Mouse (Mus musculus) embryonic facial prominence, embryonic 10.5 days (tissue): ENCODE results near the gene Tbc1d1. TPM values are rescaled to one million over a fixed set of nuclear protein-coding genes. Genes with fewer than 3 reads are reported as not detected.

Experiments used
- DNase-seq: peaks from one replicate; pipeline ENCODE4 v3.0.0-alpha.2; 2017; ENCODE audit warnings: low spot score
- H3K27ac ChIP-seq: fragments of 300-500 bp; sonication (generic); replicated peaks from 2 replicates; pipeline ENCODE4 v1.5.1; 2016; ENCODE audit warnings: mild to moderate bottlenecking
- H3K27me3 ChIP-seq: fragments of 300-500 bp; sonication (generic); replicated peaks from 2 replicates; pipeline ENCODE4 v1.6.1; 2016; ENCODE audit warnings: low read depth, mild to moderate bottlenecking; ENCODE audit not compliant: poor library complexity, severe bottlenecking
- H3K36me3 ChIP-seq: fragments of 300-500 bp; sonication (generic); replicated peaks from 2 replicates; pipeline ENCODE4 v1.6.1; 2016; ENCODE audit warnings: mild to moderate bottlenecking, moderate library complexity
- H3K4me1 ChIP-seq: fragments of 300-500 bp; sonication (generic); 2 replicates; pipeline ENCODE4 v1.6.1; 2016
- H3K4me3 ChIP-seq: fragments of 300-500 bp; sonication (generic); 2 replicates; pipeline ENCODE4 v1.5.1; 2016; ENCODE audit warnings: mild to moderate bottlenecking, moderate library complexity
- H3K9me3 ChIP-seq: fragments of 300-500 bp; sonication (generic); 2 replicates; pipeline ENCODE4 v1.6.1; 2016; ENCODE audit warnings: mild to moderate bottlenecking
- WGBS: fragments of 180-500 bp; shearing (Covaris S2); methylation state at CpG from one replicate; pipeline ENCODE4 v1.1.7; 2016; 5-methylcytosine and 5-hydroxymethylcytosine counted together
- polyA plus RNA-seq: library from polyadenylated mRNA; unstranded; fragments of >200 nt; fragmentation: Nextera tagmentation; extraction: Ambion mirVana; gene quantifications from 2 replicates; pipeline ENCODE4 v1.2.1, GENCODE M21; 2016

Gene Tbc1d1
- polyA plus RNA-seq, 1 experiment from 2014 or later = 32.9 TPM

DNA sequence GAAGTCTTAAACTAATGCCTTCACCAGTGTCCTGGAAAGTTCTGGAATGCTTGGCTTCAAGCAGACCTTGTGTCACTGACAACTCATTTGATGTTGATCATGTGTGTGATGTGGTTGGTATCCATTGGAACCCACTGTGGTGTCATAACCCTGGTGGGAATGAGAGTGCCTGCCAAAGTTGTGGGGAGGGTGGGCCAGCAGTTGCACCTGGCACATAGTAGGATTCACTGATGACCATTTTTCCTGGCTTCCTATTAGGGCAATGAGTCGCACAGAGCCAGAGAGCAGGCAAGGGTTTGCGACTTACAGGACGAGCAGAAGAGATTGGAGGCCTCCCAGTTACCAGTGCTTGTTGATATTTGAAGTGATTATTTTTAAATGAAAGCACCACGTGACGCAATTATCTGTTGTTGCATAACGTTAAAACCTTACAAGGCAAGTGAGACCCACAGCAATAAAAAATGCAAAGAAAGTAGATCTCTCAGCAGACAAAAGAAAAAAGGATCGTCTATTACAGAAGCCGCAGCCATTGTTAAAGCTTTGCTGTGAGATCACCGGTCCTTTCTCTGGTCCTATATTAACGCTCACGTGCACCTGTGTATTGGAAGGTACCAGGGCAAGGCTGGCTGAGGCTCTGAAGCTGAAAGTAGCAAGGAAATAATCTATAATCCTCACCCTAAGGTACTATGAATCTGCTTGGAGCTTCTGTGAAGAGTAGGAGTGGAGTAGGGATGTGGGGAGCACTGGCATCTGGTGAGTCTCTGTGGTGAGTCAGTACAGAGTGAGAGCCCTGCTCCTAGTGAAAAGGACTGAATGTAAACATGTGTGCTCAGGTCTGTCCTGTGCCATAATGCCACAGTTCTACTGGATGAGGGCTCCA is 209.3 kb downstream of the Tbc1d1 start:
- no peak for DNase-seq
- Histone ChIP-seq H3K9me3 (0 out of 2 replicates have a peak, but pooled peaks cover 5% of the 10 kb centered on the region), H3K27ac (no peak overlapping the region), H3K4me3 (no peak overlapping the region), H3K36me3 (no peaks in the 10 kb centered on the region), H3K27me3 (no peaks in the 10 kb centered on the region), H3K4me1 (peaks cover 25% of the 10 kb centered on the region)
- 90% methylated on average over 11 of the region's 11 CpGs for WGBS

DNA sequence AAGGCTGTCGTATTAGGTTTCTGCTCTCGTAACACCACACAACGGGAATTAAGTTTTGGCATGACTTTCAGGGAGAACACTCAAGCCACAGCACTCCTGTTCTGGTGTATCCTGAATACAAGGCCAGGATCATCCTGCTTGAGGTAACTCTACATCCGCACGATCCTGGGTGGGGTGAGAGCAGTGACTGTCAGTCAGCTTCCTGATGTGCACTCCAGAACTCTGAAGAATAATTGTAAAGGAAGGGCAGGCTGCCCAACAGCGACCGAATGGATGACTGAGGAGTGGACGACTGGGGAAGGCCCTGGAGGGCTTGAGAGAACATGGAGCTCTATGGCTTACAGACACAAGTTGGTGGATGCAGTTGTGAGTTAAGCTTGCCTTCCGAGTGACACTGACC is 210.0 kb downstream of the Tbc1d1 start:
- 82% methylated on average over 9 of the region's 9 CpGs for WGBS
- H3K4me3 ChIP-seq = no peak overlapping the region
- peaks cover 22% of the 10 kb centered on the region for H3K4me1 ChIP-seq
- DNase-seq = no peak
- no peak overlapping the region for H3K27ac ChIP-seq
- H3K36me3 ChIP-seq = no peaks in the 10 kb centered on the region
- H3K9me3 ChIP-seq = 0 out of 2 replicates have a peak, but pooled peaks cover 5% of the 10 kb centered on the region
- no peaks in the 10 kb centered on the region for H3K27me3 ChIP-seq

- H3K27ac ChIP-seq = no peak overlapping the region
- DNase-seq = no peak
Measured at GRCm38 (mm10) chr5:64367426-64367825, 211.3 kb downstream of the Tbc1d1 start.

GRCm38 (mm10) chr5:64371331-64371831 is 215.3 kb downstream of the Tbc1d1 start:
- 0 out of 2 replicates have a peak, but pooled peaks cover 4% of the 10 kb centered on the region for H3K27me3 ChIP-seq
- 0 out of 2 replicates have a peak, but pooled peaks cover 5% of the 10 kb centered on the region for H3K9me3 ChIP-seq
- H3K27ac ChIP-seq = no peak overlapping the region
- H3K36me3 ChIP-seq = no peaks in the 10 kb centered on the region
- peaks cover 27% of the 10 kb centered on the region for H3K4me1 ChIP-seq
- DNase-seq = no peak
- H3K4me3 ChIP-seq = no peak overlapping the region

More at GRCm38 (mm10) chr5:64367426-64367825, 211.3 kb downstream of the Tbc1d1 start:
- Histone ChIP-seq H3K27me3 (no peaks in the 10 kb centered on the region), H3K4me3 (no peak overlapping the region), H3K9me3 (0 out of 2 replicates have a peak, but pooled peaks cover 5% of the 10 kb centered on the region), H3K36me3 (no peaks in the 10 kb centered on the region), H3K4me1 (peaks cover 28% of the 10 kb centered on the region)
- WGBS = 40% methylated on average over 8 of the region's 8 CpGs

DNA sequence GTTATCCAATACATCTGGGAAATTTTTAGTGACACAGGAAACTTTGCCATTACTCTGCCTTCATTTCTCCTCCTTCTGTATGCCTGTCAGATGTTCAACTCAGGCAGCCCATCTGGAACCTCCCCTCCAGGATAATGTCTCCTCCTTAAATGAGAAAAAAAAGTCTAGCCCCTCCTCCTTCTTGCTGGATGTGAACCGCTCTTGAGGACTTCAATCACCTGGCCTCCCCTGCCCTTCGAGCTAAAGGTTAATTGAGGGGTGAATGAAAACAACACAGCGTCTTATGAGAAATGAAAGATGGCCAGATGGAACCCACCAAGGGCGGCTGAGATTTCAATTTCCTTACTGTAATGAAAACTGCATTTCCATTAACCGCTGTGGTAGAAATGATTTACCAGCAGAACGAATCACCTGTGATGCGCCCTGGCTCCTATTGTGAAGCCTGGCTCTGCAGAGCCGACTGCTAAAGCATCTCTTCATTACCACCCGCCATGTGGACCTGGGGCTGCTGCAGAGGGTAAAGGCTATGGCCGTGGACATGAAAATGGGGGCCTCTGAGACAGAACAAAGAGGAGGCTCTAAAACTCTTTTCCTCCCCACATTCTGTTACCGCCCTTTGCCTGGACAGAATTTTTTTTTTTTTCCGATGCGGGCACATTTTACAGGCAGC is 216.3 kb downstream of the Tbc1d1 start:
- no peaks in the 10 kb centered on the region for H3K36me3 ChIP-seq
- WGBS = 64% methylated on average over 13 of the region's 13 CpGs
- 0 out of 2 replicates have a peak overlapping the region, but pooled peaks have one; percentile 19 for H3K27ac ChIP-seq
- H3K4me3 ChIP-seq = no peak overlapping the region
- 0 out of 2 replicates have a peak, but pooled peaks cover 4% of the 10 kb centered on the region for H3K27me3 ChIP-seq
- peaks cover 32% of the 10 kb centered on the region for H3K4me1 ChIP-seq
- 0 out of 2 replicates have a peak, but pooled peaks cover 5% of the 10 kb centered on the region for H3K9me3 ChIP-seq
- DNase-seq = no peak

DNA sequence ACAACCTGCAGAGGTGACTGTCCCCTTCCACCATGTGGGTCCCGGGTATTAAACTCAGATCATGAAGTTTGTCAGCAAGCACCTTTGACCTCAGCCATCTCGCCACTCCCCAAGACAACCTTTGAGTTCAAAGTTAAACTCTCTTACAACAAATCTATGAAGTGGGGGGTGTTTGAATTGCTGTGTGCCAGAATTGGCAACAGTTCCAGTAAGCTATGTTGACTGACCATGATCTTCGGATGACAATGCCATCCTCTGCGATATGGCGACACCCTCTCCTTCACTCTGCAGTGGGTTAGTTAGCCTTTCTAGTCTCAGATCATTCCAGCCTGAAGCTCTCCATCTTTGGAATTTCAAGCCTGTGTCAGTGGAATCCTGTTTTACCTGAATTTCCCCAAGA is 217.6 kb downstream of the Tbc1d1 start:
- H3K4me1 ChIP-seq = peaks cover 38% of the 10 kb centered on the region
- H3K9me3 ChIP-seq = 0 out of 2 replicates have a peak, but pooled peaks cover 5% of the 10 kb centered on the region
- no peak overlapping the region for H3K27ac ChIP-seq
- 84% methylated on average over 5 of the region's 5 CpGs for WGBS
- DNase-seq = no peak
- H3K36me3 ChIP-seq = no peaks in the 10 kb centered on the region
- no peak overlapping the region for H3K4me3 ChIP-seq
- 0 out of 2 replicates have a peak, but pooled peaks cover 4% of the 10 kb centered on the region for H3K27me3 ChIP-seq

DNA sequence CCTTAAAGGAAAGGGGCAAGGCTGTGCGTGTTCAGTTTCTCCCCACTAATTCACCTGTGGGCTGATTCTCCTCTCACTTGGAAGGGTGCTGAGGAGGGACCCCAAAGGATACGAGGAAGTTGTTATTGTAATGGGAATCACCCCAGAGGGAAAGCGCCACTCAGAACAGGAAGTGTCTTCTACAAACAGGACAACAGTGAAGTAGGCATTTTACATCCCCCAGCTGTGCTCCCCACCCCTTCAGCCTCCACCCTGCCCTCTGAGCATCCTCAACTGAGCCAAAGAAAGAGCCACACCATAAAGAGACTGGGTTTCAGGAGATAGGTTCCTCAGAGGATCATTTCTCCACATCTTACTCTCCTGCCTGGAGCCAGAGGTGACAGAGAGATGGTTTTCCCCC is 219.7 kb downstream of the Tbc1d1 start:
- WGBS = 76% methylated on average over 3 of the region's 3 CpGs
- Histone ChIP-seq H3K27ac (peak overlapping the region; percentile 37; the same call in 1 of the 2 replicates), H3K27me3 (0 out of 2 replicates have a peak, but pooled peaks cover 4% of the 10 kb centered on the region), H3K4me1 (peaks cover 56% of the 10 kb centered on the region), H3K4me3 (no peak overlapping the region), H3K36me3 (no peaks in the 10 kb centered on the region), H3K9me3 (no peaks in the 10 kb centered on the region)
- DNase-seq = no peak

- Histone ChIP-seq H3K4me3 (no peak overlapping the region), H3K27ac (no peak overlapping the region), H3K9me3 (no peaks in the 10 kb centered on the region), H3K4me1 (peaks cover 62% of the 10 kb centered on the region), H3K27me3 (0 out of 2 replicates have a peak, but pooled peaks cover 4% of the 10 kb centered on the region), H3K36me3 (no peaks in the 10 kb centered on the region)
- WGBS = 77% methylated on average over 7 of the region's 7 CpGs
- DNase-seq = no peak
Measured at GRCm38 (mm10) chr5:64376466-64376865, 220.4 kb downstream of the Tbc1d1 start.

- Histone ChIP-seq H3K27me3 (0 out of 2 replicates have a peak, but pooled peaks cover 4% of the 10 kb centered on the region), H3K36me3 (no peaks in the 10 kb centered on the region), H3K27ac (peak overlapping the region; percentile 65), H3K4me3 (no peak overlapping the region), H3K9me3 (no peaks in the 10 kb centered on the region), H3K4me1 (peaks cover 63% of the 10 kb centered on the region)
- DNase-seq = no peak
- WGBS = 83% methylated on average over 8 of the region's 8 CpGs
Measured at GRCm38 (mm10) chr5:64377705-64378104, 221.6 kb downstream of the Tbc1d1 start.

GRCm38 (mm10) chr5:64378591-64379275 is 222.6 kb downstream of the Tbc1d1 start:
- Histone ChIP-seq H3K4me3 (no peak overlapping the region), H3K9me3 (no peaks in the 10 kb centered on the region), H3K27me3 (0 out of 2 replicates have a peak, but pooled peaks cover 4% of the 10 kb centered on the region), H3K4me1 (peaks cover 68% of the 10 kb centered on the region), H3K36me3 (no peaks in the 10 kb centered on the region), H3K27ac (peak overlapping the region; percentile 65)
- 54% methylated on average over 13 of the region's 13 CpGs for WGBS
- DNase-seq = no peak

- Histone ChIP-seq H3K4me3 (no peak overlapping the region), H3K27ac (no peak overlapping the region), H3K9me3 (no peaks in the 10 kb centered on the region), H3K27me3 (0 out of 2 replicates have a peak, but pooled peaks cover 4% of the 10 kb centered on the region), H3K4me1 (peaks cover 73% of the 10 kb centered on the region), H3K36me3 (no peaks in the 10 kb centered on the region)
- 84% methylated on average over 5 of the region's 5 CpGs for WGBS
- no peak for DNase-seq
Measured at GRCm38 (mm10) chr5:64379829-64380228, 223.7 kb downstream of the Tbc1d1 start.
